Mouse (Mus musculus) heart, adult 8-10 months (tissue): ENCODE data around the gene E030030I06Rik. TPM values are rescaled to one million over a fixed set of nuclear protein-coding genes. Genes with fewer than 3 reads are reported as not detected.
A peak's percentile ranks its signal among the peaks of the same experiment; 100 is the strongest.
"Not testable (repeated sequence)": the region's sequence is repeated elsewhere in the genome, so short reads cannot be mapped to it uniquely, and the experiment has no call there.

Source experiments
- DNase-seq: peaks from one replicate; pipeline ENCODE4 v3.0.0; 2022; ENCODE audit warnings: low spot score
- total RNA-seq, 4 experiments: library from RNA; stranded (reverse); gene quantifications; 2 replicates each; pipeline ENCODE4 v1.2.4; 2022

E030030I06Rik gene
- 1 to 10 TPM in 2 of 4 experiments, under 1 TPM in 2; 0.22 to 1.7 (median 1.1) TPM for total RNA-seq

GRCm38 (mm10) chr10:22149073-22149690, at the start of gene E030030I06Rik:
TSS of gene E030030I06Rik (minus strand) at chr10:22149270.
- no peak for DNase-seq

GRCm38 (mm10) chr10:22191035-22191434, 42.0 kb upstream of the E030030I06Rik start:
- not testable (repeated sequence) for DNase-seq

GRCm38 (mm10) chr10:22176515-22176914, 27.4 kb upstream of the E030030I06Rik start:
- not testable (repeated sequence) for DNase-seq

GRCm38 (mm10) chr10:22174190-22174487, 25.1 kb upstream of the E030030I06Rik start:
- DNase-seq, result not testable (repeated sequence)

GRCm38 (mm10) chr10:22173335-22174189, 24.5 kb upstream of the E030030I06Rik start:
- DNase-seq, result not testable (repeated sequence)

- DNase-seq, result not testable (repeated sequence)
Observed at GRCm38 (mm10) chr10:22172431-22173334, 23.6 kb upstream of the E030030I06Rik start.

GRCm38 (mm10) chr10:22169116-22169515, 20.0 kb upstream of the E030030I06Rik start:
- DNase-seq, result not testable (repeated sequence)

- DNase-seq, result not testable (repeated sequence)
Observed at GRCm38 (mm10) chr10:22167061-22167460, 18.0 kb upstream of the E030030I06Rik start.

- DNase-seq, result not testable (repeated sequence)
Observed at GRCm38 (mm10) chr10:22166025-22166424, 17.0 kb upstream of the E030030I06Rik start.

- DNase-seq, result not testable (repeated sequence)
Observed at GRCm38 (mm10) chr10:22165328-22166003, 16.4 kb upstream of the E030030I06Rik start.

- peak; percentile 65 for DNase-seq
Observed at GRCm38 (mm10) chr10:22163705-22164583, 14.9 kb upstream of the E030030I06Rik start.

- DNase-seq, result not testable (repeated sequence)
Observed at GRCm38 (mm10) chr10:22163279-22163678, 14.2 kb upstream of the E030030I06Rik start.

GRCm38 (mm10) chr10:22159581-22160140, 10.6 kb upstream of the E030030I06Rik start:
- DNase-seq, result no peak

GRCm38 (mm10) chr10:22159131-22159561, 10.1 kb upstream of the E030030I06Rik start:
- no peak for DNase-seq

- not testable (repeated sequence) for DNase-seq
Observed at GRCm38 (mm10) chr10:22158310-22158999, 9.4 kb upstream of the E030030I06Rik start, which contains the start of the genes Raet1e and H60b. TSS of gene Raet1e (plus strand) at chr10:22158569. TSS of gene H60b (plus strand) at chr10:22158586.

- DNase-seq, result no peak
Observed at GRCm38 (mm10) chr10:22154871-22155799, 6.1 kb upstream of the E030030I06Rik start.

- DNase-seq, result not testable (repeated sequence)
Observed at GRCm38 (mm10) chr10:22154127-22154526, 5.1 kb upstream of the E030030I06Rik start.
